Mouse (Mus musculus) spleen, postnatal 4 days (tissue): ENCODE data around the gene Mrpl14.

Experiments
- DNase-seq, 2 experiments: peaks; one replicate each; pipeline ENCODE4 v3.0.0; 2022; ENCODE audit warnings: low spot score in 2 of 2

Mrpl14 gene

DNA sequence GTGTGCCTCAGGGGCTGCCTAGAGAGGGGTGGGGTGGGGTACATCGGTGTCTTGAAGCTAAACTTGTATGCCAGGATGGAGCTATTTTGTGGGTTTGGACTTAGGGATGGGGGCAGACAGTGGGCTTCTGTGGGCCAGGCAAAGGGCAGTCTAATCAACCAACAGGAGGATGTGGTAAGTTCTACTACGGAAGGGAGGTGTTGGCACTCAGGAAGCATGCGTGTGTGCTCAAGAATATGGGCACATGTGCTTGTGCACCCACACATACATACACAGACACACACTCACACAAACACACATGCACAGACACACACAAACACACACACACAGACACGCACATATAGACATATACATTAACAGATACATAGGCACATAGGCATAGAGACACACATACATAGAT, 61.2 kb downstream of the Mrpl14 start:
- DNase-seq: no peak
